Mouse (Mus musculus) liver, embryonic 14.5 days (tissue): ENCODE measurements around the gene Ucma. TPM values are rescaled to one million over a fixed set of nuclear protein-coding genes. Genes with fewer than 3 reads are reported as not detected.

Source experiments
- ATAC-seq: fragments of 200-750 bp; cut with Nextera tagmentation; 2 replicates; pipeline ENCODE4 v1.8.0; 2017; ENCODE audit warnings: moderate number of reproducible peaks, mild to moderate bottlenecking, moderate library complexity; ENCODE audit not compliant: insufficient read depth
- DNase-seq, 3 experiments: peaks; one replicate each; pipeline ENCODE4 v3.0.0-alpha.2; 2012 to 2013; ENCODE audit warnings: low read depth in 3 of 3, low spot score in 3 of 3
- H3K27ac ChIP-seq: fragments of 300-500 bp; sonication (generic); 2 replicates; pipeline ENCODE4 v1.5.1; 2014; ENCODE audit warnings: moderate library complexity, mild to moderate bottlenecking, control low read depth, inconsistent platforms
- H3K27me3 ChIP-seq: fragments of 300-500 bp; sonication (generic); 2 replicates; pipeline ENCODE4 v1.6.1; 2014; ENCODE audit warnings: mild to moderate bottlenecking, low read length, moderate library complexity; ENCODE audit not compliant: control insufficient read depth, insufficient read depth
- H3K36me3 ChIP-seq: fragments of 300-500 bp; sonication (generic); replicated peaks from 2 replicates; pipeline ENCODE4 v1.6.1; 2014; ENCODE audit warnings: low read depth; ENCODE audit not compliant: control insufficient read depth, insufficient read depth
- H3K4me1 ChIP-seq, 2 experiments: fragments of 200-500 bp in 1 of 2; fragments of 300-500 bp in 1 of 2; sonication (generic) in 1 of 2; replicated peaks; 2 replicates each; pipeline ENCODE4 v1.6.1; 2012 to 2014; ENCODE audit warnings: antibody characterized with exemption in 1 of 2, inconsistent platforms in 1 of 2, low read length in 1 of 2; ENCODE audit not compliant: control insufficient read depth in 2 of 2, insufficient read depth in 2 of 2
- H3K4me2 ChIP-seq: fragments of 300-500 bp; sonication (generic); 2 replicates; pipeline ENCODE4 v1.6.1; 2014; ENCODE audit warnings: low read depth, mild to moderate bottlenecking, control low read depth, moderate library complexity
- H3K4me3 ChIP-seq, 2 experiments: fragments of 200-500 bp in 1 of 2; fragments of 300-500 bp in 1 of 2; sonication (generic) in 1 of 2; 2 replicates each; pipeline ENCODE4 v1.5.1; 2012 to 2014; ENCODE audit warnings: low read depth in 2 of 2, low read length in 2 of 2, mild to moderate bottlenecking in 2 of 2, control low read depth in 1 of 2, inconsistent platforms in 1 of 2, moderate library complexity in 1 of 2; ENCODE audit not compliant: insufficient read depth in 1 of 2
- H3K9ac ChIP-seq: fragments of 300-500 bp; sonication (generic); replicated peaks from 2 replicates; pipeline ENCODE4 v1.6.1; 2014; ENCODE audit warnings: mild to moderate bottlenecking, control low read depth, moderate library complexity
- H3K9me3 ChIP-seq: fragments of 300-500 bp; sonication (generic); 2 replicates; pipeline ENCODE4 v1.6.1; 2016; ENCODE audit warnings: low read length, mixed read lengths; ENCODE audit not compliant: control insufficient read depth
- CTCF ChIP-seq: IDR thresholded peaks from 2 replicates; pipeline ENCODE4 v1.5.1; 2016; ENCODE audit warnings: antibody characterized with exemption, low read depth, control low read depth
- EP300 ChIP-seq: IDR thresholded peaks from 2 replicates; pipeline ENCODE4 v1.6.1; 2016; ENCODE audit warnings: antibody characterized with exemption, low read depth
- WGBS: fragments of 180-500 bp; shearing (Covaris S2); extraction: QIAGEN DNeasy Blood & Tissue Kit; methylation state at CpG from one replicate; pipeline ENCODE4 v1.1.7; 2014; ENCODE audit not compliant: insufficient replicate concordance; 5-methylcytosine and 5-hydroxymethylcytosine counted together
- polyA plus RNA-seq, 2 experiments: library from polyadenylated mRNA; depleted of rRNA in 1 of 2; stranded (reverse) in 1 of 2; unstranded in 1 of 2; fragments of >200 nt; fragmentation: Nextera tagmentation in 1 of 2; extraction: Ambion mirVana in 1 of 2; gene quantifications; 2 replicates each; pipeline versions ENCODE4 v1.2.1 to v1.2.3; 2012 to 2014

The Ucma gene
- polyA plus RNA-seq, 2 experiments = not detected

GRCm38 (mm10) chr2:4987388-4988180 lies 11.7 kb downstream of the Ucma start:
- Histone ChIP-seq H3K27ac (no peak overlapping the region), H3K36me3 (peaks cover 25% of the 10 kb centered on the region), H3K4me1 (no peaks in the 10 kb centered on the region), H3K4me3 (no peak overlapping the region), H3K27me3 (no peaks in the 10 kb centered on the region), H3K9me3 (no peaks in the 10 kb centered on the region), H3K9ac (no peak overlapping the region), H3K4me2 (no peak overlapping the region)
- no peak for TF ChIP-seq CTCF
- DNase-seq (no peak), ATAC-seq (no peak)
- 71% methylated on average over 8 of the region's 8 CpGs for WGBS

GRCm38 (mm10) chr2:4988826-4989424 lies 13.0 kb downstream of the Ucma start:
- no peaks in the 10 kb centered on the region for H3K27me3 ChIP-seq
- no peak overlapping the region for H3K4me2 ChIP-seq
- H3K9me3 ChIP-seq = no peaks in the 10 kb centered on the region
- H3K27ac ChIP-seq = no peak overlapping the region
- H3K4me1 ChIP-seq = no peaks in the 10 kb centered on the region
- peak; percentile 38 for TF ChIP-seq CTCF
- TF ChIP-seq EP300 = no peak
- H3K9ac ChIP-seq = no peak overlapping the region
- no peak overlapping the region for H3K4me3 ChIP-seq
- no peak for DNase-seq
- no peak for ATAC-seq
- H3K36me3 ChIP-seq = peaks cover 36% of the 10 kb centered on the region
- WGBS = 67% methylated on average over 11 of the region's 11 CpGs

- Histone ChIP-seq H3K9me3 (no peaks in the 10 kb centered on the region), H3K9ac (no peak overlapping the region), H3K27ac (no peak overlapping the region), H3K4me2 (no peak overlapping the region), H3K4me1 (peaks cover 0 to 2% of the 10 kb centered on the region in 2 experiments; a peak in 1 of 4 replicates), H3K4me3 (no peak overlapping the region), H3K27me3 (no peaks in the 10 kb centered on the region), H3K36me3 (peaks cover 78% of the 10 kb centered on the region)
- ATAC-seq = no peak
- no peak for TF ChIP-seq EP300
- TF ChIP-seq CTCF = no peak
- DNase-seq = no peak
- 83% methylated on average over 11 of the region's 11 CpGs for WGBS
Observed at GRCm38 (mm10) chr2:4993584-4993983, 17.7 kb downstream of the Ucma start.

- H3K9me3 ChIP-seq = no peaks in the 10 kb centered on the region
- peaks cover 86% of the 10 kb centered on the region for H3K36me3 ChIP-seq
- H3K27me3 ChIP-seq = no peaks in the 10 kb centered on the region
- no peak overlapping the region for H3K4me3 ChIP-seq
- no peak overlapping the region for H3K4me2 ChIP-seq
- no peak overlapping the region for H3K27ac ChIP-seq
- 88% methylated on average over 4 of the region's 4 CpGs for WGBS
- peaks cover 0 to 2% of the 10 kb centered on the region in 2 experiments; a peak in 1 of 4 replicates for H3K4me1 ChIP-seq
- no peak overlapping the region for H3K9ac ChIP-seq
- TF ChIP-seq EP300 (no peak), CTCF (no peak)
- DNase-seq (no peak), ATAC-seq (no peak)
Observed at GRCm38 (mm10) chr2:4994436-4994835, 18.5 kb downstream of the Ucma start.

- no peak for DNase-seq
- no peaks in the 10 kb centered on the region for H3K27me3 ChIP-seq
- H3K9me3 ChIP-seq = no peaks in the 10 kb centered on the region
- no peak overlapping the region for H3K4me2 ChIP-seq
- H3K9ac ChIP-seq = no peak overlapping the region
- TF ChIP-seq CTCF (no peak), EP300 (no peak)
- H3K36me3 ChIP-seq = peaks cover 88% of the 10 kb centered on the region
- no peak overlapping the region for H3K4me3 ChIP-seq
- WGBS = 82% methylated on average over 11 of the region's 11 CpGs
- peaks cover 0 to 2% of the 10 kb centered on the region in 2 experiments; a peak in 1 of 4 replicates for H3K4me1 ChIP-seq
- H3K27ac ChIP-seq = no peak overlapping the region
- ATAC-seq = no peak
Observed at GRCm38 (mm10) chr2:4995646-4996045, 19.7 kb downstream of the Ucma start.
